Mouse (Mus musculus) left cerebral cortex, adult 2 months (tissue): ENCODE results near the gene E2f8. TPM values are rescaled to one million over a fixed set of nuclear protein-coding genes. Genes with fewer than 3 reads are reported as not detected.

Experiments used
- DNase-seq, 2 experiments: peaks; one replicate each; pipeline ENCODE4 v3.0.0; 2021 to 2022; ENCODE audit warnings: low spot score in 2 of 2, mixed read lengths in 1 of 2; ENCODE audit errors: extremely low spot score in 1 of 2
- H3K27ac ChIP-seq: fragments of 200-600 bp; 2 replicates; pipeline ENCODE4 v1.8.1; 2022
- H3K4me3 ChIP-seq: fragments of 200-600 bp; 2 replicates; pipeline ENCODE4 v1.8.1; 2022
- CTCF ChIP-seq: fragments of 200-600 bp; IDR thresholded peaks from 2 replicates; pipeline ENCODE4 v1.8.1; 2022; ENCODE audit warnings: antibody characterized with exemption, mild to moderate bottlenecking, moderate library complexity
- intact Hi-C: fragments of 180-260 bp; cut with DNase I; formaldehyde crosslinking; loops from one replicate; pipeline ENCODE4 v1.15.1; 2025
- total RNA-seq, 2 experiments: library from RNA; stranded (reverse); gene quantifications; 2 replicates each; pipeline ENCODE4 v1.2.3; 2021

E2f8 gene
- total RNA-seq, 2 experiments from 2014 or later: 0.09 to 0.23 TPM

DNA sequence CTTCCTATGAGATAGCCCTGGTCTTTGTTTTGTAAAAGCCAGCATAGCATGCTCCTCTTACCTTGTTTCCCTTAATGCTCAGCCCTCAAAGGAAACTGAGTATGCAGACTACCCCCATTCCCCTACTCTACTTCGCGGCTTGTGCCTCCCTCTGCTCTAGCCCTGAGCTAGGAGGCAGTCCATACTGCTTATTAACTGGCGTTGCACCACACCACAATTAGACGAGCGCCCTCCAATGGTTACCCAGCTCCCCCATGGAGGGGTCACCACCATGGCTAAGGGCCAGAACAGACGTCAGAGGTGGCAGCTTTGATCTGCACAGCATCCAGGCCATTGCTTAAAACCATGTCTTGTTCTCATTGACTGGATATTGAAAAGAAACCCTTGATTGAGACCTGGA lies 34.6 kb downstream of the E2f8 start:
- no peak for TF ChIP-seq CTCF
- Histone ChIP-seq H3K4me3 (no peak overlapping the region), H3K27ac (no peak overlapping the region)
- no peak for DNase-seq
- intact Hi-C loops: no loop called here

DNA sequence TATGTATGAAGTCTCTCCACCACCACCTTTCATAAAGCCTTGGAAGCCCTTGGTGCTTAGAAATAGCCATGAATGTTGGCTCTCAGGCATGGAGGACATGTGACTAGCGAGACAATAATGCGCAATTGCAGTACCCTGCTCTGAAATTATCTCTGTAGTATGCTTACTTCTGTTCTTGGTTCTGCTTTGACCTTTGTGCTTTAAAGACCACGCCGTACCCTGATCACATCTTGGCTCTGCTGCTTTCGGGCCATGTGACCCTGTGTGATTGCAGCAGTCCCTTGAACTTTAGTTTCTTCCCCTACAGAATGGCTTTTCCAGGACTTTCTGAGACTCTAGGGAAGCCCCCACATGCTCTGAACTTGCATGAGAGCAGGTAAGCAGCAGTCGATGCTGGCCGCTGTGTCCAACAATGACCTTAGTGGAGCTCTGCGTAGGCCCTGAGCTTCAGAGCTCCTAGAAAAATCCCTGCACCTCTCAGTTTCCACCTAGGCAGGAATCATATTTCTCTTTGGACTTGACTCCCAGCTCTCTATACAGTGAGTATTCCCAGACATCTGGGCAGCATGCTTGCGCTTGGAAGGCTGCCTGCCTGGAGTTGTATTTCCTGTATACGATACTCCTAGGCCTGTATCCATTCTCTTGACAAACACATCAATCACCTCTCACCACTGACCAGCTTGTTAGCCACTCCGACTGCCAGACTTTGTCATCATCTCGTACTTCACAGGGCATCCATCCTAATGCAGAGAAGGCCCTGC lies 36.0 kb downstream of the E2f8 start:
- intact Hi-C loops: no loop called here
- no peak overlapping the region for H3K27ac ChIP-seq
- no peak for DNase-seq
- H3K4me3 ChIP-seq: no peak overlapping the region
- no peak for TF ChIP-seq CTCF

GRCm38 (mm10) chr7:48843541-48843940 lies 37.9 kb downstream of the E2f8 start:
- Histone ChIP-seq H3K27ac (no peak overlapping the region), H3K4me3 (no peak overlapping the region)
- no peak for DNase-seq
- intact Hi-C loops: no loop called here
- no peak for TF ChIP-seq CTCF

- DNase-seq: no peak
- H3K27ac ChIP-seq: no peak overlapping the region
- TF ChIP-seq CTCF: no peak
- intact Hi-C loops: no loop called here
- no peak overlapping the region for H3K4me3 ChIP-seq
These were observed 39.0 kb downstream of the E2f8 start for GRCm38 (mm10) chr7:48842353-48842752.

GRCm38 (mm10) chr7:48841538-48841937 lies 39.9 kb downstream of the E2f8 start:
- no peak for DNase-seq
- H3K4me3 ChIP-seq: no peak overlapping the region
- TF ChIP-seq CTCF: no peak
- H3K27ac ChIP-seq: no peak overlapping the region
- intact Hi-C loops: no loop called here

DNA sequence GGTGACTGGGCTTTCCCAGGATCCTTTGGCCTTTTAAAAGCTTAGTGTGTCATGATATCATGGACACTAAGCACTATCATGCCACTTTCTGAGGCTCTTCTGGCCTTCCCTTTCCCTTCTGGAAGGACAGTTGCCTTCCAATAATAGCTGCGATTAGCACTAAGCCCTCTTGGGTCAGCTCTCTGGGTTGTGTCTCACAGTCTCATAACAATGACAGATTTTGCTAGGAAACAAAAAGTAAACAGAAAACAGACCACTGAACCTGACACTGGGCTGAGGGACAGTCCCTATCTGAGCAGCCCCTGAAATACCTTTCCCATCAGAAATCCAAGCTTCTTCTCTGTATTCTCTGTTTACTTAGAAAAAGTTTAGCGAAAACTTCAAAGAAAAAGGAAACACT lies 40.9 kb downstream of the E2f8 start:
- DNase-seq: no peak
- TF ChIP-seq CTCF: no peak
- Histone ChIP-seq H3K4me3 (no peak overlapping the region), H3K27ac (no peak overlapping the region)
- intact Hi-C loops: no loop called here

DNA sequence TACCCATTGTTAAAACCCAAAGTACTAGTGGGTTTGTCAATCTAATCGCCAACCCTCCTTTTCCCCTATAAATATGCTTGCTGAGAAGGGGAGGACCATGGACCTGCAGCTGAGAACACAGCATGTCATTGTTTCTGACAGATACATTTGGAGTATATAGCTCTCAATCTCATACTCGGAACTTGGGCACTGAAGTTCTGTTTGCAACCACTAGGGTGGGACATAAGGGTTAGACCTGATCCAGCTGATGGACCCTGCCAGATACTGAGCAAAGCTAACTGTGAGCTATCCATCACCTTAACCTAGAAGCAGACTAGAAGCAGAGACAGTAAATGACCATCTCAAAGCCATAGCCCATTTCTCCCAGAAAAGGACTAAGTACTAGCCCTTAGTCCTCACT lies 43.0 kb downstream of the E2f8 start:
- no peak overlapping the region for H3K27ac ChIP-seq
- H3K4me3 ChIP-seq: no peak overlapping the region
- intact Hi-C loops: no loop called here
- TF ChIP-seq CTCF: peak; percentile 23
- no peak for DNase-seq

GRCm38 (mm10) chr7:48836949-48837348 lies 44.4 kb downstream of the E2f8 start:
- H3K4me3 ChIP-seq: no peak overlapping the region
- intact Hi-C loops: no loop called here
- DNase-seq: no peak
- H3K27ac ChIP-seq: no peak overlapping the region
- TF ChIP-seq CTCF: no peak

GRCm38 (mm10) chr7:48834989-48835626 lies 46.3 kb downstream of the E2f8 start:
- H3K27ac ChIP-seq: no peak overlapping the region
- TF ChIP-seq CTCF: no peak
- intact Hi-C loops: no loop called here
- no peak for DNase-seq
- H3K4me3 ChIP-seq: no peak overlapping the region

- intact Hi-C loops: no loop called here
- no peak overlapping the region for H3K27ac ChIP-seq
These were observed 46.9 kb downstream of the E2f8 start for GRCm38 (mm10) chr7:48834371-48834970.

GRCm38 (mm10) chr7:48832735-48833134 lies 48.7 kb downstream of the E2f8 start:
- Histone ChIP-seq H3K27ac (no peak overlapping the region), H3K4me3 (no peak overlapping the region)
- no peak for DNase-seq
- intact Hi-C loops: no loop called here
- no peak for TF ChIP-seq CTCF

More at GRCm38 (mm10) chr7:48834371-48834970, 46.9 kb downstream of the E2f8 start:
- no peak overlapping the region for H3K4me3 ChIP-seq
- TF ChIP-seq CTCF: no peak
- DNase-seq: no peak

- Histone ChIP-seq H3K27ac (no peak overlapping the region), H3K4me3 (no peak overlapping the region)
- intact Hi-C loops: no loop called here
- TF ChIP-seq CTCF: no peak
- no peak for DNase-seq
These were observed 51.0 kb downstream of the E2f8 start for GRCm38 (mm10) chr7:48830395-48830794.
